Mouse (Mus musculus) stomach, embryonic 15.5 days (tissue): ENCODE data around the gene Pithd1. TPM values are rescaled to one million over a fixed set of nuclear protein-coding genes. Genes with fewer than 3 reads are reported as not detected.

Source experiments
- ATAC-seq: fragments of 200-750 bp; cut with Nextera tagmentation; 2 replicates; pipeline ENCODE4 v1.8.0; 2017; ENCODE audit warnings: low read depth, moderate number of reproducible peaks, moderate TSS enrichment; ENCODE audit not compliant: insufficient read depth, low FRiP score
- H3K27ac ChIP-seq: fragments of 300-500 bp; sonication (generic); 2 replicates; pipeline ENCODE4 v1.5.1; 2015; ENCODE audit warnings: mild to moderate bottlenecking, inconsistent platforms
- H3K27me3 ChIP-seq: fragments of 300-500 bp; sonication (generic); replicated peaks from 2 replicates; pipeline ENCODE4 v1.6.1; 2015; ENCODE audit warnings: inconsistent platforms
- H3K36me3 ChIP-seq: fragments of 300-500 bp; sonication (generic); 2 replicates; pipeline ENCODE4 v1.6.1; 2015; ENCODE audit warnings: inconsistent platforms
- H3K4me1 ChIP-seq: fragments of 300-500 bp; sonication (generic); 2 replicates; pipeline ENCODE4 v1.6.1; 2015; ENCODE audit warnings: inconsistent platforms
- H3K4me2 ChIP-seq: fragments of 300-500 bp; sonication (generic); 2 replicates; pipeline ENCODE4 v1.6.1; 2015; ENCODE audit warnings: mild to moderate bottlenecking, inconsistent platforms
- H3K4me3 ChIP-seq: fragments of 300-500 bp; sonication (generic); replicated peaks from 2 replicates; pipeline ENCODE4 v1.5.1; 2015; ENCODE audit warnings: inconsistent platforms
- H3K9ac ChIP-seq: fragments of 300-500 bp; sonication (generic); 2 replicates; pipeline ENCODE4 v1.6.1; 2015; ENCODE audit warnings: inconsistent platforms
- H3K9me3 ChIP-seq: fragments of 300-500 bp; sonication (generic); 2 replicates; pipeline ENCODE4 v1.6.1; 2016; ENCODE audit warnings: inconsistent platforms
- WGBS: fragments of 180-500 bp; shearing (Covaris S2); methylation state at CpG from one replicate; pipeline ENCODE4 v1.1.7; 2015; 5-methylcytosine and 5-hydroxymethylcytosine counted together
- polyA plus RNA-seq: library from polyadenylated mRNA; unstranded; fragments of >200 nt; fragmentation: Nextera tagmentation; extraction: Ambion mirVana; gene quantifications from 2 replicates; pipeline ENCODE4 v1.2.1, GENCODE M21; 2015

Gene Pithd1
- polyA plus RNA-seq, 1 experiment from 2014 or later, result 55.1 TPM

DNA sequence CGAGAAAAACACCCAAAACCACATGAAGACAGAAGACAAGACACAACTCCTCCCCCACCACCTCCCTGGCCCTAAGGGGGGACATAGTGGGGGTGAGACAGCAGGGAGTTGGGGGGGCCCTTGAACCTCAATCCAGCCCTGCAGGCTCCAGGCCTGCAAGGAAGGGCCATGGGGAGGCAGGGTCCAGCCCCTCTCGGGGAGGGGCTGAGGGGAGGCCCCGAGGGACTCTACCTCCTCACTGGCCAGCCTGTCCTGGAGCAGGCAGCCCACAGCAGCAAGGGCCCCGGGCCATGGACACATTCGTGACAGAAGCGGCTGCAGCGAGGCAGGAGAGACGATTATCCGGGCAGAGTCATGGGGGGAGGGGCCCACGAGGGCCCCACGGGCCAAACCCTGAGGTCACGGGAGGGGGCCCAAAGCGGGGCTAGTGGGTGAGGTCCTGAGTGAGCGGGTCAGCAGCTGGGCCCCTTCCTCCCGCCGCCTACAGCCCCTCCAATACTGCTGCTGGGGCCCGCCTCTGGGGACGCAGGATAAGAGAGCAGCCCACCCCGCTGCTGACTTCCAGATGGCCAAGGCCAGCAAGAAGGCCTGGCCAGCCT, 18.7 kb downstream of the Pithd1 start:
- ATAC-seq, result no peak
- H3K9me3 ChIP-seq, result no peaks in the 10 kb centered on the region
- H3K27me3 ChIP-seq, result no peaks in the 10 kb centered on the region
- H3K4me1 ChIP-seq, result peaks cover 28% of the 10 kb centered on the region
- no peak overlapping the region for H3K27ac ChIP-seq
- H3K9ac ChIP-seq, result no peak overlapping the region
- no peak overlapping the region for H3K4me3 ChIP-seq
- H3K36me3 ChIP-seq, result peaks cover 48% of the 10 kb centered on the region
- WGBS, result 64% methylated on average over 19 of the region's 19 CpGs
- H3K4me2 ChIP-seq, result no peak overlapping the region

DNA sequence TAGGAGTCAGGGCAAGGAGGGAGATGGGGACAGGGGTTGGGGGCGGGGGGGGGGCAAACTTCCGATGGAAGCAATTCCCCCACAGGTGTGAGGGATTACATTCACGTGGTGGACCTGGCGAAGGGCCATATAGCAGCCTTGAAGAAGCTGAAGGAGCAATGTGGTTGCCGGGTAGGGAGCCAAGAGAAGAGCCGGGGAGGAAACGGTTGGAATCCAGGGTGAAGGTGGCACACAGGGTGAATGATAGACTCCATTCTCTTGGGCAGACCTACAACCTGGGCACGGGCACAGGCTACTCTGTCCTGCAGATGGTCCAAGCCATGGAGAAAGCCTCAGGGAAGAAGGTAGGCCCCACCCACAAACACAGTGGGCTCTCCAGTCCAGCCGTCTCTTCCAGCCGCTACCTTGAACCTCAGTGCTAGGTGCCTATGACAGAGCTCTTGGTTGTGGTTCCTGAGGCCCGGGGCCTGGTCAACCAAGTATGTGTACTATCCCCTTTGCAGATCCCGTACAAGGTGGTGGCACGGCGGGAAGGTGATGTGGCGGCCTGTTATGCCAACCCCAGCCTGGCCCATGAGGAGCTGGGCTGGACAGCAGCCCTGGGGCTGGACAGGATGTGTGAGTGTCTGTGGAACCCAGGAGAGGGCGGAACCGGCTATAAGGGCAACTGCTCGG, 19.8 kb downstream of the Pithd1 start:
- no peaks in the 10 kb centered on the region for H3K27me3 ChIP-seq
- no peak overlapping the region for H3K27ac ChIP-seq
- 87% methylated on average over 18 of the region's 18 CpGs for WGBS
- H3K4me1 ChIP-seq, result peaks cover 27% of the 10 kb centered on the region
- H3K9me3 ChIP-seq, result no peaks in the 10 kb centered on the region
- H3K9ac ChIP-seq, result no peak overlapping the region
- no peak overlapping the region for H3K4me2 ChIP-seq
- H3K4me3 ChIP-seq, result no peak overlapping the region
- H3K36me3 ChIP-seq, result peaks cover 48% of the 10 kb centered on the region
- ATAC-seq, result no peak

DNA sequence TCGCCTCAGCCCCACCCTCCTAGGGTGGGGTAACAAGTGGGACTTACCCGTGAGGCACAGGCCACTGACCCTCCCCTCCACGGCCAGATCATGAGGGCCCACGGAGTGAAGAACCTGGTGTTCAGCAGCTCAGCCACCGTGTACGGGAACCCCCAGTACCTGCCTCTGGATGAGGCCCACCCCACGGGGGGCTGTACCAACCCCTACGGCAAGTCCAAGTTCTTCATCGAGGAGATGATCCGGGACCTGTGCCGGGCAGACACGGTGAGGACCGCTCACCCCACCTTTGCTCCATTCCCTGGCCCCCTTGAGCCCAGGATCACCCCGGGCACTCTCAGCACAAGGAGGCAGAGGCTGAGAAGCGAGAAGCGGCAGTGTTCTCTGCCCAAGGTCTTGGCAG, 20.8 kb downstream of the Pithd1 start:
- Histone ChIP-seq H3K4me2 (no peak overlapping the region), H3K9me3 (no peaks in the 10 kb centered on the region), H3K27me3 (no peaks in the 10 kb centered on the region), H3K4me1 (peaks cover 21% of the 10 kb centered on the region), H3K36me3 (peaks cover 48% of the 10 kb centered on the region), H3K4me3 (no peak overlapping the region), H3K9ac (no peak overlapping the region), H3K27ac (no peak overlapping the region)
- WGBS, result 93% methylated on average over 16 of the region's 16 CpGs
- ATAC-seq, result no peak

DNA sequence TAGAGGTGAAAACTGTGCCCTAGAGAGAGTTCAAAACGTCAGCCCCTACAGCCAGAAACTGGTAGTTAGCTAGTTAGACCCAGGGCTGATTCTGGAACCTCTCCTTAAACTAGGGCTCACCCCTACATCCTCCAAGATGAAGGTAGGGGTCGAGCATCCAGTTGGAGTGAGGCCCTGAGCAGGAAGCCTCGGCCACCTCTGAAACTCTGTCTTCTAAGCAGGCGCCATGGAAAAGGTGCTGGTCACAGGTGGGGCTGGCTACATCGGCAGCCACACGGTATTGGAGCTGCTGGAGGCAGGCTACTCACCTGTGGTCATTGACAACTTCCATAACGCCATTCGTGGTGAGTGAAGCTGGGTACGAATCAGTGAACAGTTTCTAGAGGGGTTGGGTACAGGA, 22.0 kb downstream of the Pithd1 start:
- H3K4me3 ChIP-seq, result no peak overlapping the region
- no peaks in the 10 kb centered on the region for H3K27me3 ChIP-seq
- H3K27ac ChIP-seq, result peak overlapping the region; percentile 89
- H3K9ac ChIP-seq, result no peak overlapping the region
- ATAC-seq, result no peak
- WGBS, result 75% methylated on average over 9 of the region's 9 CpGs
- peaks cover 15% of the 10 kb centered on the region for H3K4me1 ChIP-seq
- H3K9me3 ChIP-seq, result no peaks in the 10 kb centered on the region
- H3K4me2 ChIP-seq, result peak overlapping the region; percentile 90; the same call in 1 of the 2 replicates
- peaks cover 43% of the 10 kb centered on the region for H3K36me3 ChIP-seq

DNA sequence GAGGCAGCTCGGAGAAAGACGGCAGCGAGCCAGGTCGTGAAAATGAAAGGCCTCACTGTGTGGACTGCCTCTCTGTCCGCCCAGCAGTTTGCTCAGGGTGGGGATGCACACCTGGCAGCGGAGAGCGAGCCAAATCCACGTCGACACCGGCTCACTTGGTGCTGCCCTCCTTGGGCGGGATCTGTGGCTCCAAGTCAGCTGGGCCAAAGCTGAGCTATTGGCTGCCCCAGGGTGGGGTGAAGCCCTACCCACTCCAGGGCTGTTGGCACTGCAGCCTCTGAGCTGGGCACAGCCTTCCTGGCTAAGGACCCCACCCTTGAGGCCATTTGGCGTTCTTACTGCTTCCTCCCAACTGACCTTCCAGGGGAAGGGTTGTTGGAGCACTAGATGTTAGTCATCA, 22.6 kb downstream of the Pithd1 start:
- H3K27me3 ChIP-seq, result no peaks in the 10 kb centered on the region
- peak overlapping the region; percentile 89 for H3K27ac ChIP-seq
- H3K36me3 ChIP-seq, result peaks cover 40% of the 10 kb centered on the region
- peak overlapping the region; percentile 75 for H3K4me3 ChIP-seq
- no peaks in the 10 kb centered on the region for H3K9me3 ChIP-seq
- peak; percentile 74 for ATAC-seq
- H3K4me1 ChIP-seq, result peaks cover 15% of the 10 kb centered on the region
- under 1% methylated on average over 12 of the region's 12 CpGs for WGBS
- H3K9ac ChIP-seq, result peak overlapping the region; percentile 90; the same call in 1 of the 2 replicates
- peak overlapping the region; percentile 90 for H3K4me2 ChIP-seq

DNA sequence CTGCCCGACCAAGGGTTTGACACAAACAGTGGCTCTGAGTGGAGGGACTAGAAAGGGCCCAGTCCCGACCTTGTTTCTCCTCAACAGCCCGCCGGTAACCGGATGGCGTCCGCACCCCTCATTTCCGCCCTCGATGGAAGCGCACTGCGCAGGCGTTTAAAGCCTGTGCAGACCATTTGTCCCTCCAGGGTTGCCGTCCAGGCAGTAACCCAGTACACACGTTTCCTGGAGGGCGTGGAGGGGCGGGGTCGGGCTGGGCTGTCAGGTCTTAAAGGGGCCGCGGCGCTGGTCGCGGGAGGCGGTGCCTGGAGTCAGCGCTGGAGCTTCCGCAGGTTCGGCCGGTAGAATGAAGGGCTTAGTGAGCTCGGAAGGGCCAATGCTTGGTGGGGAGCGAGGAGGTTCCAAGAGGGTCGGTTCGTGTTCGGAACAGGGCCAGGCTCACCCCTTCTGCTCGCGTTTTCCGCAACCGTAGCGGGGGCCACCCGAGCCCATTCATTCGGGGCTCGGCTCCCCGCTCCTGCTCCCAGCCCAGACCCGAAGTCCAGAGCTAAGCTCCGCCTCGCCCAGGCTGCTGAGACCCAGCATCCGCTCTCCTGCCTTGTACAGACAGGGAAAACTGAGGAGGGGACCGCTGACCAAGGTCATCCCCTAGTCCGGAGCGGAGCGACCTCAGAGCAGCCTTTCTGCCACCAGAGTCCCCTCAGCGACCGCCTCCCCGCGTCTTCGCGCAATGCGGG, 23.4 kb downstream of the Pithd1 start, which contains the start of gene Gale:
Gene Gale, plus strand, starts transcription at position 271 of the 737 bp plus-strand sequence.
- peak within 1 kb of the TSS; percentile 91 for H3K27ac ChIP-seq
- H3K4me2 ChIP-seq, result peak within 1 kb of the TSS; percentile 90
- peak within 1 kb of the TSS; percentile 90 for H3K9ac ChIP-seq
- peak; percentile 90 for ATAC-seq
- H3K36me3 ChIP-seq, result peaks cover 37% of the 10 kb centered on the region
- no peaks in the 10 kb centered on the region for H3K27me3 ChIP-seq
- peak within 1 kb of the TSS; percentile 75 for H3K4me3 ChIP-seq
- WGBS, result under 1% methylated on average over 56 of the region's 56 CpGs
- H3K9me3 ChIP-seq, result no peaks in the 10 kb centered on the region
- peaks cover 15% of the 10 kb centered on the region for H3K4me1 ChIP-seq

DNA sequence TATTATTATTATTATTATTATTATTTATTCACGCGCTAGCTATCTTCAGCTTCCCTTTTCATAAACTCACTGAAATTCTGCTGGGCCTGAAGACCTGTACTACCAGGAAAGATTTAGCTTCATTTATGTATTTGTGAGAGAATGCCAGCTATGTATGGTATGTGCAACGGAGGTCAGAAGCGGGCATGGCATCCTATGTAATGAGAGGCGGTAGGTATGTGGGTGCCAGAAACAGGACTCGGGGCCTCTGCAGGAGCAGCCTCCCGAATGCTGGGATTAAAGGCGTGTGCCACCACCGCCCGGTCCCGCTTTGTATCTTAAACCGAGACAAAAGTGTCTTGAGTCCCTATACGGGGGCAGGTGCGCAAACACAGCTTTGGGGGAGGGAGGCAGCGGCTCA, 24.1 kb downstream of the Pithd1 start:
- WGBS, result 6% methylated on average over 15 of the region's 15 CpGs
- no peak for ATAC-seq

DNA sequence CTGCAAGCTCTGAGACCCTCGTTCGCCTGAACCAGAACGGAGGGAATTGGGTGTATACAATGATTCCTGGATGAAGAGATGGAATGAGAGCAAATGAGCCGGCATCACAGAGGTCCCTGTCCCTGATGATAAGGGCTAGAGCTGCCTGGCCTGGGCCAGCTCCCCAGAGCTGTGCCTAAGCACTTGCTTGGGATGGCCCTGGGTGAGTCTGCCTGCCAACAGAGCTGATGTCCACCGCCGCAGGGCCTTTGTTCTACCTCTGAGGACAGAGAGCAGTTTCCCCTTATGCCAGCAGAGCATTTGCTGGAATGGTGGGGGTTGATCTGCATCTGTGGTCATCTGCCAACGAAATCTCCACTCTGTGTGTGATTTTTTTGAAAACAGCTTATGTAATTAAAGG, 24.9 kb downstream of the Pithd1 start:
- peaks cover 23% of the 10 kb centered on the region for H3K36me3 ChIP-seq
- 87% methylated on average over 7 of the region's 7 CpGs for WGBS
- H3K27me3 ChIP-seq, result no peaks in the 10 kb centered on the region
- H3K4me3 ChIP-seq, result no peak overlapping the region
- peaks cover 15% of the 10 kb centered on the region for H3K4me1 ChIP-seq
- no peak overlapping the region for H3K9ac ChIP-seq
- ATAC-seq, result no peak
- H3K9me3 ChIP-seq, result no peaks in the 10 kb centered on the region
- no peak overlapping the region for H3K27ac ChIP-seq
- H3K4me2 ChIP-seq, result no peak overlapping the region

More for the DNA sequence above, 24.1 kb downstream of the Pithd1 start:
- Histone ChIP-seq H3K4me1 (peaks cover 15% of the 10 kb centered on the region), H3K4me2 (peak overlapping the region; percentile 90), H3K36me3 (peaks cover 30% of the 10 kb centered on the region), H3K9me3 (no peaks in the 10 kb centered on the region), H3K27ac (peak overlapping the region; percentile 91), H3K9ac (peak overlapping the region; percentile 78), H3K27me3 (no peaks in the 10 kb centered on the region), H3K4me3 (peak overlapping the region; percentile 75)

DNA sequence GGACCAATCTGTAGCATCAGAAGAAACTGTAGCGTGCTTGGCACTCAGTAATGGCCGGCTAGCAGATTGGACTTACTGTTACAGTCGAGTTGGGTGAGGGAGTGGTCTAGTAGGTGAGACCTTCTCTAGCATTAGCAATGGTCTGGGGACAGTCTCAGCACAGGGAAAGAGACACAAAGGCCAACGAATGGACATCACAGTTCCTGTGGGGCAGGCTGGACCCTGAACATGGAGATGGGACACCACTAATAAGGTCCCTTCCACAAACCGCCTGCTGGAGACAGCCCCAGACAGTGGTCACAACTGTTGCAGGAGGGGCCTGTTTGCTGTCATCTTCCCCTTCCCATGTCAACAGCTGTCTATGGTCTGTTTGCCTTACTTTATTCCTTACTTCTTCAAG, 25.4 kb downstream of the Pithd1 start:
- H3K36me3 ChIP-seq, result peaks cover 19% of the 10 kb centered on the region
- no peak overlapping the region for H3K4me2 ChIP-seq
- H3K27ac ChIP-seq, result no peak overlapping the region
- ATAC-seq, result no peak
- no peak overlapping the region for H3K9ac ChIP-seq
- WGBS, result 86% methylated on average over 5 of the region's 5 CpGs
- no peaks in the 10 kb centered on the region for H3K9me3 ChIP-seq
- H3K4me3 ChIP-seq, result no peak overlapping the region
- H3K27me3 ChIP-seq, result no peaks in the 10 kb centered on the region
- peaks cover 15% of the 10 kb centered on the region for H3K4me1 ChIP-seq

DNA sequence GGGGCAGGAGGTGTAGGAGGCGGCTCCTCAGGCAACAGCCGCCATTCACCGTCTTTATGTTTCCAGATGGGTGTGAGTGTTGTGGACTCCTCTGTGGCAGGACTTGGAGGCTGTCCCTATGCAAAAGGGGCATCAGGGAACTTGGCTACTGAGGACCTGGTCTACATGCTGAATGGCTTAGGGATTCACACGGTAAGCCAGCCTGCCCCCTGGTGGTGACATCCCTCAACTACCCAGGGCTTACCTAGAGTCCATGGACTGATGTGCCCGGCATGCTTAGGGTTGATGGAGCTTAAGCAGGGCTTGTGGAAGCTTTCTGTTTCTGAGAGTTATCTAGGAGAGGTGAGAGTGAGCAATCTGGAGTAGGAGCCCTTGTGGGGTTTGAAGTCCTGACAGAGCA, 26.3 kb downstream of the Pithd1 start:
- 28% methylated on average over 5 of the region's 5 CpGs for WGBS
- Histone ChIP-seq H3K27ac (no peak overlapping the region), H3K4me2 (no peak overlapping the region), H3K9ac (no peak overlapping the region), H3K9me3 (no peaks in the 10 kb centered on the region), H3K4me3 (no peak overlapping the region), H3K36me3 (peaks cover 16% of the 10 kb centered on the region), H3K27me3 (no peaks in the 10 kb centered on the region), H3K4me1 (peaks cover 15% of the 10 kb centered on the region)
- no peak for ATAC-seq

DNA sequence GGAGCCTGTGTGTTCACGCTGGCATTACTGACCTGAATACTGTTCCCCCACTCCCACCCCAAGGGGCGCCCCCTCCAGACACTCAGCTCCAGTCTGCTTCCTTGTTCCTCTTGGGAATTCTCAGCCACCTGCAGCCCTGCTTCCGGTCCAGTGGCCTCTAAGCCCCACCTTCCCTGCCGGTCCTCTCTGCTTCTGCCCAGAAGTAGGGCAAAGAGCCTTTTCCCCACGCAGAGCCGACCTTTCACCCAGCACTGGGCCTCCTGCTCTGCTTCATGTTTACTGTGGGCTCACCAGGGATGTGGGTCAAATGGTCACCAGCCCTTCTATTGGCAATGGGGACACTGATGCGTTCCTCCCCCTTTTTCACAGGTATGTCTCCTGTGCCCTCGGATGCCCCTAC, 28.7 kb downstream of the Pithd1 start:
- Histone ChIP-seq H3K9ac (no peak overlapping the region), H3K4me1 (peaks cover 6% of the 10 kb centered on the region; the same call in 1 of the 2 replicates), H3K27me3 (no peaks in the 10 kb centered on the region), H3K4me2 (no peak overlapping the region), H3K4me3 (no peak overlapping the region), H3K36me3 (peaks cover 14% of the 10 kb centered on the region), H3K9me3 (no peaks in the 10 kb centered on the region), H3K27ac (peak overlapping the region; percentile 55; the same call in 1 of the 2 replicates)
- ATAC-seq, result peak; percentile 16; the same call in 1 of the 2 replicates
- 52% methylated on average over 8 of the region's 8 CpGs for WGBS

DNA sequence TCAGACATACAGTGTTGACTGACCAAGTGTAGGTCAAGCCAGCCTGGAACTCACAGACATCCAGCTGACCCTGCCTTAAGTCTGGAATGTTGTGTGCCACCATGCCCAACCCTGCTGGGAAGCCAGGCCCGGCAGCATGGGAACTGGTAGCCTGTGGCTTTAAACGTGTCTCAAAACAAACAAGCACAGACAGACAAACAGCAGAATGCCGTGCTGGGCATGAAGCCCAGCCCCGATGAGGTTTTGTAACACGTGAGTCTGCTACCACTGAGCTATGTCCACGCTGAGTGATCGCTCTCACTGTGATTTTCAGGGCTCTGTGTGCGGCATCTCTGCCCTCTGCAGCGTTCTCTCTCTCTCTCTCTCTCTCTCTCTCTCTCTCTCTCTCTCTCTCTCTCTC, 31.2 kb downstream of the Pithd1 start:
- Histone ChIP-seq H3K9me3 (no peaks in the 10 kb centered on the region), H3K4me2 (no peak overlapping the region), H3K4me1 (no peaks in the 10 kb centered on the region), H3K27ac (no peak overlapping the region), H3K4me3 (no peak overlapping the region), H3K9ac (no peak overlapping the region), H3K36me3 (peaks cover 28% of the 10 kb centered on the region), H3K27me3 (no peaks in the 10 kb centered on the region)
- 80% methylated on average over 9 of the region's 9 CpGs for WGBS
- ATAC-seq, result no peak
